Mouse (Mus musculus): Measurements from ENCODE around the gene Ccer1.

GRCm38 (mm10) chr10:97670202-97670601 lies 22.7 kb upstream of the Ccer1 start:
- TF ChIP-seq CTCF (IDR thresholded peaks at IDR 0.05; ENCODE audit: insufficient read depth, low read length) = no peak
- TF ChIP-seq POLR2A (IDR thresholded peaks at IDR 0.05; ENCODE audit: borderline replicate concordance, extremely low read depth, low read depth, low read length) = no peak

All from lung, adult 2 months (tissue).